Mouse (Mus musculus): ENCODE results near the gene Atp1a2. TPM values are rescaled to one million over a fixed set of nuclear protein-coding genes. Genes with fewer than 3 reads are reported as not detected.

The Atp1a2 gene
- total RNA-seq, 1 experiment = 0.31 TPM

DNA sequence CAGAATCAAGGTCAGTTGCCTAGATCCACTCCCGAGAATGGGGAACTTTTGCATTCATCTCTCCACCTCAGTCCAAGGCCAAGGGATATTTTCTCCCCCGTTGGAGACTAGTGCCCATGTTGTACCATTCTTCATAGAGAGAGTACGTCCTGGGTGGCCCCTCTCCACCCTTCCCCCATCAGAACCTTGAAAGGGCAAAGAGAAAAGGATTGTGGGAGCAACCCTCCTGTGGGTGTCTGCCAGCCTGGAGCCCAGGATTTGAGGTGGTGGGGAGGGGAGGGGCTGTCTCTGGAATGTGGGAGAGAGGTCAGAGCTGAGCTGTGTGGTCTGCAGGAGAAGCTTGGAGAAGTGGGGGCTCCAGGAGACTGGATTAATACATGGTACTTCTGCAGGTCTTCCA is 46.0 kb upstream of the Atp1a2 start:
- H3K36me3 ChIP-seq (ENCODE audit: control insufficient read depth, insufficient read depth, low read length, poor library complexity, severe bottlenecking) = no peaks in the 10 kb centered on the region
- H3K9me3 ChIP-seq (ENCODE audit: control insufficient read depth, insufficient read depth, low read depth, low read length) = no peaks in the 10 kb centered on the region
- no peak overlapping the region for H3K27ac ChIP-seq (ENCODE audit: insufficient read depth, low read depth, low read length, poor library complexity, severe bottlenecking)
- no peaks in the 10 kb centered on the region; a peak in 1 of 4 replicates for H3K4me1 ChIP-seq (ENCODE audit: control insufficient read depth in 2 of 2, insufficient read depth in 2 of 2, low read length in 2 of 2, poor library complexity in 1 of 2)
- in situ Hi-C loops (cut with MboI; ENCODE audit: low sequenced_read_pairs in 2 of 2, unreplicated experiment in 2 of 2) = no loop called here
- TF ChIP-seq ZC3H11A (IDR thresholded peaks at IDR 0.05; ENCODE audit: borderline replicate concordance, low read depth, low read length) (no peak), HCFC1 (IDR thresholded peaks at IDR 0.05; ENCODE audit: borderline replicate concordance, insufficient read depth, low read length) (no peak), ZNF384 (IDR thresholded peaks at IDR 0.05; ENCODE audit: low read depth, low read length) (no peak), CHD2 (IDR thresholded peaks at IDR 0.05; ENCODE audit: low read depth, low read length) (no peak), MAFK (IDR thresholded peaks at IDR 0.05; ENCODE audit: insufficient read depth, low read depth, low read length) (no peak)
- DNase-seq (ENCODE audit: low read depth, low spot score) = no peak
- H3K4me3 ChIP-seq (ENCODE audit: insufficient read depth in 1 of 2, low read depth in 1 of 2, low read length in 2 of 2, poor library complexity in 1 of 2, severe bottlenecking in 1 of 2) = no peak overlapping the region
- H3K9ac ChIP-seq (ENCODE audit: insufficient read depth, low read depth, low read length, poor library complexity, severe bottlenecking) = no peak overlapping the region

DNA sequence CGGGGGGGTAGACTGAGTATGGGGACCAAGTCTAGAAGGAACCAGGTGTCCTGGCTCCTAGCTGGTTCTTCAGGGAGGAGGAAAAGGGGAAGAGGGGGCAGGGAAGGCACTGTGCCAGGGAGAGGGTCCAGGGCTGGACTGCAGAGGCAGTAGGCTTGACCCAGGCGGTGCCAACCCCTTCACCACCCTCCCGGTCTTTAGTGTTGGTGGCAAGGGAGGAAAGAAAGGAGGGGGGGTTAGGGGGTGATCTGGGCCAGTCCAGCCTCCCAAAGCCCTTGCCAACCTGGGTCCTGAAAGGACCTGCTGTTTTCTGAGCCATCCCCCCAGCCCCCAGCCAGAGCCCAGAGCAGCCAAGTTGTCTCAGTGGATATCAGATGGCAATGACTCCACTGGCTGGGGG is 44.9 kb upstream of the Atp1a2 start:
- TF ChIP-seq ZNF384 (IDR thresholded peaks at IDR 0.05; ENCODE audit: low read depth, low read length) (no peak), CHD2 (IDR thresholded peaks at IDR 0.05; ENCODE audit: low read depth, low read length) (no peak), MAFK (IDR thresholded peaks at IDR 0.05; ENCODE audit: insufficient read depth, low read depth, low read length) (no peak), ZC3H11A (IDR thresholded peaks at IDR 0.05; ENCODE audit: borderline replicate concordance, low read depth, low read length) (no peak), HCFC1 (IDR thresholded peaks at IDR 0.05; ENCODE audit: borderline replicate concordance, insufficient read depth, low read length) (no peak)
- Histone ChIP-seq H3K9ac (ENCODE audit: insufficient read depth, low read depth, low read length, poor library complexity, severe bottlenecking) (no peak overlapping the region), H3K27ac (ENCODE audit: insufficient read depth, low read depth, low read length, poor library complexity, severe bottlenecking) (no peak overlapping the region), H3K9me3 (ENCODE audit: control insufficient read depth, insufficient read depth, low read depth, low read length) (no peaks in the 10 kb centered on the region), H3K36me3 (ENCODE audit: control insufficient read depth, insufficient read depth, low read length, poor library complexity, severe bottlenecking) (no peaks in the 10 kb centered on the region), H3K4me3 (ENCODE audit: insufficient read depth in 1 of 2, low read depth in 1 of 2, low read length in 2 of 2, poor library complexity in 1 of 2, severe bottlenecking in 1 of 2) (no peak overlapping the region), H3K4me1 (ENCODE audit: control insufficient read depth in 2 of 2, insufficient read depth in 2 of 2, low read length in 2 of 2, poor library complexity in 1 of 2) (no peaks in the 10 kb centered on the region; a peak in 1 of 4 replicates)
- no peak for DNase-seq (ENCODE audit: low read depth, low spot score)
- in situ Hi-C loops (cut with MboI; ENCODE audit: low sequenced_read_pairs in 2 of 2, unreplicated experiment in 2 of 2) = no loop called here

DNA sequence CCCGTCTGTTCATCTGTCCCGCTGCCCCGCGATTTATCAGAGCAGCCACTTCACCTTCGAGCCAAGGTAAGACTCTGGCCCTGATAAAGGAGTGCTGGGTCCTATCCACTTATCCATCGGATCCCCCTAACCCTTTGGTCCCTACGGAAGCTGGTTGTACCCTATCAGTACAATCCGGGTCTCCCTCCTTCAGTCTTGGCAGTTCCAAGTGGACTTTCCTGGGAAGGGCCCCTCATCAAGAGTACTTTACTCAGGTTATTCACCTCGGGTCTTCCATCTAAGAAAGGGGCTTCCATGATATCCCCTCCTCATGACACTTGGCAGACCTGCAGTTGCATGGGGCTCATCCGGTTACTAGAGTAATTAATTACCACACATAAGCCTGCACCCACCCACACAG is 43.5 kb upstream of the Atp1a2 start:
- H3K4me1 ChIP-seq (ENCODE audit: control insufficient read depth in 2 of 2, insufficient read depth in 2 of 2, low read length in 2 of 2, poor library complexity in 1 of 2) = no peaks in the 10 kb centered on the region; a peak in 1 of 4 replicates
- no peak overlapping the region for H3K27ac ChIP-seq (ENCODE audit: insufficient read depth, low read depth, low read length, poor library complexity, severe bottlenecking)

DNA sequence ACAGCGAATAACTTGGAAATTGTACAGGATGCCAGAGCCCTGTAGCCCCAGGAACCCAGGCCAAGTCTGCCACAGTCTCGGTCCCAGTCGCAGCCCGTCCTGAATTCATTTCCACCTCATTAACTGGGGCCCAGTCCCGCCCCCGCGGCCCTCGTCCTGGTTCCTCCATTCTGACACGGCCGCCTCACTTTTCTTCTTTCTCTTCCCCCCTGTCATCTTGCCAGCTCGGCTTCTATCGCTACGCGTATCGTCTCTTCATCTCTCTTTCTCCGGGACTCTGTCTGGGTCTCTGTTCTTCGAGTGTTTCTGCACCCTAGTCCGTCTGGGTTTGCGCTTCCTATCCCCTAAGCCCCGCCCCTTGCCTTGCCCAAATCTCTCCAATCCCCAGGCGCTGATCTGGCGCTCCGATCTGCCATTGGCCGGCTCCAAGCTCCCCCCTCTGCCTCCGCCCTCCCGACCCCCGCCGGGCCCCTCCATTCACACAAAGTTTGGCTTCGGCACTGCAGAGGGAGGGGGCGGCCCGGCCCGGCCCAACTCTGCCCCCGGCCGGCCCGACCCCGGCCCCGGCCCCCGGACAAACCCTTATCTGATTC is 43.0 kb upstream of the Atp1a2 start, which contains the start of gene Kcnj10:
Kcnj10 (plus strand) TSS at position 482 of the 593 bp plus-strand sequence.
- H3K4me3 ChIP-seq (ENCODE audit: insufficient read depth in 1 of 2, low read depth in 1 of 2, low read length in 2 of 2, poor library complexity in 1 of 2, severe bottlenecking in 1 of 2) = peak within 1 kb of the TSS; percentile 66 to 68
- H3K27ac ChIP-seq (ENCODE audit: insufficient read depth, low read depth, low read length, poor library complexity, severe bottlenecking) = no peak within 1 kb of the TSS
- H3K4me1 ChIP-seq (ENCODE audit: control insufficient read depth in 2 of 2, insufficient read depth in 2 of 2, low read length in 2 of 2, poor library complexity in 1 of 2) = no peaks in the 10 kb centered on the region; a peak in 1 of 4 replicates
- no peaks in the 10 kb centered on the region for H3K36me3 ChIP-seq (ENCODE audit: control insufficient read depth, insufficient read depth, low read length, poor library complexity, severe bottlenecking)
- DNase-seq (ENCODE audit: low read depth, low spot score) = peak; percentile 84
- in situ Hi-C loops (cut with MboI; ENCODE audit: low sequenced_read_pairs in 2 of 2, unreplicated experiment in 2 of 2) = no loop called here
- H3K9ac ChIP-seq (ENCODE audit: insufficient read depth, low read depth, low read length, poor library complexity, severe bottlenecking) = peak within 1 kb of the TSS; percentile 7; the same call in 1 of the 2 replicates
- no peaks in the 10 kb centered on the region for H3K9me3 ChIP-seq (ENCODE audit: control insufficient read depth, insufficient read depth, low read depth, low read length)
- TF ChIP-seq CHD2 (IDR thresholded peaks at IDR 0.05; ENCODE audit: low read depth, low read length) (no peak), ZC3H11A (IDR thresholded peaks at IDR 0.05; ENCODE audit: borderline replicate concordance, low read depth, low read length) (no peak), MAFK (IDR thresholded peaks at IDR 0.05; ENCODE audit: insufficient read depth, low read depth, low read length) (no peak), ZNF384 (IDR thresholded peaks at IDR 0.05; ENCODE audit: low read depth, low read length) (no peak), HCFC1 (IDR thresholded peaks at IDR 0.05; ENCODE audit: borderline replicate concordance, insufficient read depth, low read length) (no peak)

More for the DNA sequence above, 43.5 kb upstream of the Atp1a2 start:
- peak overlapping the region; percentile 66 to 68 for H3K4me3 ChIP-seq (ENCODE audit: insufficient read depth in 1 of 2, low read depth in 1 of 2, low read length in 2 of 2, poor library complexity in 1 of 2, severe bottlenecking in 1 of 2)
- no peaks in the 10 kb centered on the region for H3K9me3 ChIP-seq (ENCODE audit: control insufficient read depth, insufficient read depth, low read depth, low read length)
- no peaks in the 10 kb centered on the region for H3K36me3 ChIP-seq (ENCODE audit: control insufficient read depth, insufficient read depth, low read length, poor library complexity, severe bottlenecking)
- in situ Hi-C loops (cut with MboI; ENCODE audit: low sequenced_read_pairs in 2 of 2, unreplicated experiment in 2 of 2) = no loop called here
- peak overlapping the region; percentile 7; the same call in 1 of the 2 replicates for H3K9ac ChIP-seq (ENCODE audit: insufficient read depth, low read depth, low read length, poor library complexity, severe bottlenecking)
- no peak for DNase-seq (ENCODE audit: low read depth, low spot score)
- TF ChIP-seq ZNF384 (IDR thresholded peaks at IDR 0.05; ENCODE audit: low read depth, low read length) = no peak

Data from ES-E14 (cell line).